Mouse (Mus musculus) small intestine, adult 2 months (tissue): Measurements from ENCODE around the gene Cdc5l.

Source experiments
- CTCF ChIP-seq: fragments of 200-500 bp; IDR thresholded peaks from 2 replicates; pipeline ENCODE4 v1.5.1; 2012; ENCODE audit warnings: low read depth, mild to moderate bottlenecking, control low read depth, inconsistent platforms, low read length, moderate library complexity, mixed read lengths; ENCODE audit not compliant: insufficient replicate concordance, insufficient read length; ENCODE audit errors: extremely low read depth
- POLR2A ChIP-seq: fragments of 200-500 bp; IDR thresholded peaks from 2 replicates; pipeline ENCODE4 v1.6.1; 2012; ENCODE audit warnings: low read depth, mild to moderate bottlenecking, control low read depth, inconsistent platforms, low read length, moderate library complexity

- no peak for TF ChIP-seq CTCF
- TF ChIP-seq POLR2A: no peak
These were observed 46.6 kb downstream of the Cdc5l start for GRCm38 (mm10) chr17:45386986-45387385.
